Mouse (Mus musculus) cerebellum, adult (tissue): Measurements from ENCODE around the gene Gins2.

Experiments
- ATAC-seq: cut with Nextera tagmentation; 2 replicates; pipeline ENCODE4 v1.9.2; 2017; ENCODE audit warnings: mild to moderate bottlenecking, moderate library complexity, mixed read lengths; ENCODE audit not compliant: insufficient number of reproducible peaks, low FRiP score, low TSS enrichment

Gins2 gene

DNA sequence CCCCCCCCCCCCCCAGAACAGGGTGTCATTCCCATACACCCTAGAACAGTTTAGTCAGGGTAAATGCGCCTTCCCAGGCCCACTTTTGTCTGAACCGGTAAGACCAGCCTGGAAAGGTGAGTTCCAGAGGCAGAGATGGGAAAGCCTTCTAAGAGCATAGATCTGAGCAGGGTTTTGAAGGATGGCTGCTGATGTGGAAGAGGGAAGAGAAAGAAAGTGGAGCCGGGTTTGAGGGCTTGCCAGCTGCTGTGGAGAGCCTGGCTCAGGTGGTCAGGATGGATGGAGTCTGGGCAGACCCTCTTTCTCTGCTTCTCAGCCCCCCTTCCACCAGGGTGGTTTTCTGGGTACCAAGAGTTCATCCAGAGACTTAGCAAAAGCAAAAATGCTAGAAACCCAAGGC lies 55.7 kb downstream of the Gins2 start:
- no peak for ATAC-seq

DNA sequence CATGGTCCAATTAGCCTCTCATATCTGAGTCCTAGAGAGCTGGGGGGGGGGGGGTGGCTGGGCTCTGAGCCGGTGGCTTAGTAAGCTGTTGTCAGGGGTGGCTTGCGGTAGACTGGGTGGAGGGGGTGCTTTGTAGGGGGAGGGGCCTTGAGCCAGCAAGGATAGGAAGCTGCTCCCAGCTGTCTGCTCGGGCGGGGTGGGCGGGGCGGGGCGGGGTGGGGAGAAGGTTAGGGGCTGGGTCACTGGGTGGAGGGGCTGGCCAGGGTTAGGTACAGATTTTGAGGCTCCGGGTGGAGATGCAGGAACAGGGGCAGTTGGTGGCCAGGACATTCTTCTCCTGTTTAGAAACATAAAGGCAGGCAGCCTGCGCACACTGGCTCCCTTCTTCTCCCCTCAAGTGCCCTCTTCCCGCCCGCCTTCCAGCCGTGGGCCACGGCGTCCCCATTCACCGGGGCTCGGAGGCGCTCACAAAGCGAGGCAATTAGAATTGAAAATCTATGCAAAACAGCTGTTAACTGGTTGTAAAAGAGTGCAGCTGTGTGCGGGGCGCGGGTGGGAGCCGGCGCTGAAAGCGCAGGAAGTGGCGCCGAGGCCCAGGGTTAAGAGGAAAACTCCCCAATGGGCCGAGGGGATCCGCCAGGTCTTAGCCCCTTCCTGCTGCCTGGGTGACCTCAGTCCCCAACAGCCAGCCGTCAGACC lies 56.4 kb downstream of the Gins2 start:
- no peak for ATAC-seq

DNA sequence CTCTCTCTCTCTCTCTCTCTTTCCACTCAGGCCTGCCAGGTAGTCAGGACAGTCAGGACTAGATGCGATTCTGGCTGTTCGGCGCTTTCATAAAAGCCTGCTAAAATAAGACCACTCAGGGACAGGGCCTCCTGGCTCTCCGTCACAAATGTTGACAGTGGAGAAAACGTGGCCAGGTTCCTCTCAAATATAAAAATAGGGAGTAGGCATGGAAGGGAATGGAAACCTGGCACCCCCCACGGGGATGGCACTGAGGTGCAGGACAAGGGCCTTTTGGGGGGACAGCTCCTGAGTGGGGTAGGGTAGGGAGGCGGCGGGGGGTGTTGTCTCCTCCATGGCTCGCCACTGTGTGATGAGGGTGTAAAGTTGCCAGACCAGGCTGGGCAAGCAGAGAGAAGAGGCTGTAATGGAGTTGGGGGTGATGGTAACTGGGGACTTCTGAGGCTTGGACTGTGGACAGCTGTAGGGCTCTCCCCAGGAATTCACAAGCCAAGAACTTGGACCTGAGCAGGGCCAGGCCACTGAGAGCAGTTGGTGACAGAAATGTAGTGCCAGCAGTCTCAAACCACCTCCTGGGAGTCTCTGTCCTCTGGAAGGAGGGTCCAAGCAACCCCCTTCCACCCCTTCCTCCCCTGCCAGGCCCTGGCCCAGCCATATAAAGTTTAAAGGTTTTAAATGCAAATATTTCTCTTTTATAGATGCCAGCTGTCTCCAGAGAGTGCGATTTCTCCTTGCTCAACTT lies 57.2 kb downstream of the Gins2 start:
- no peak for ATAC-seq

DNA sequence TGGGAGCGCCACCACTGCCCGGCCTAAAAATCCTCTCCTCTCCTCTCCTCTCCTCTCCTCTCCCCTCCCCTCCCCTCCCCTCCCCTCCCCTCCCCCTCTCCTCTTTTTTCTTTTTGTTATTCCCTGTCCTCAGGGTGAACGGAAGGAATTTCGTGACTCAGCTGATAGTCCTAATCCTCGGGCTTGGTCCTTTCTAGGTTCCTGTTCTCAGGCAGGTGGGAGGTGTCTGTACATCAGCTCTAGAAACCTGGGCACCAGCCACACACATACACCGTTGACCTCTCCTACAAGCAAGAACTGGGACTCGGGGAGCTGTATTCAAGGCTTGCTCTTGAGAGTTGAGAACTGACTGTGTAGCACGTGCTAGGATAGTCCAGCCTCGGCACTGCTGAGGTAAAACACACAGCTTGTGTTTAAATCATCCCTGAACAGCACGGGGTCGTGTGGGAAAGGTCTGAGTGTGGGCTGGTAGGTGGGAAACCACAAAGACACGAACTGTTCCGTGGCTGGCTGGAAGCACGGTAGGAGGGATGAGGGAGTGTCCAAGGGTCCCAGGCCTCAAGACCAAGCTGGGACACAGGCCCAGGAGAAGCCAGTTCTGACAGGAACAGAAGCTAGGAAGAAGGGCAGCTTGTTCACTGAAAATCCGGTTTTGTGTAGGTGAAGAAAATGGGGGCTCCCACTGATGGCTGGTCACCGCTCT lies 58.0 kb downstream of the Gins2 start:
- no peak for ATAC-seq

DNA sequence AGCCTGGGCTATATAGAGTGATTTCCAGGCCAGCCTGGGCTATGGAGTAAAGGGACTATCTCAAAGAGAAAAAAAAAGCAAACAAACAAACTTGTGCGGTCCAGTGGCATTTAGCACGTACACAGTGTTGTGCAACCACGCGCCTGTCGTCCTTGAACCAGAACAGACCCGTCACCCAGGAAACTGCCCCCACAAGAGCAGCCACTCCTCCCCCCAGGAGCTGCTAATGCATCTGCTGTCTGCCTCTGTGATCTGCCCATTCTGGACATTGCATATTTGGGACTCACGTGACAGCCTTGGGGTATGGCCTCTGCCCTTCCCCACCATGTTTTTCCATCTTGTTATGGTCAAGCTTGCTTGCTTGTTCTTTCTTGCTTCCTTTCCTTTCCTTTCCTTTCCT lies 59.9 kb downstream of the Gins2 start:
- ATAC-seq: no peak
